Mouse (Mus musculus) lung, postnatal 0 days (tissue): ENCODE data around the gene Med24.

Source experiments
- CTCF ChIP-seq: IDR thresholded peaks from 2 replicates; pipeline ENCODE4 v1.5.1; 2016; ENCODE audit warnings: antibody characterized with exemption, mild to moderate bottlenecking
- EP300 ChIP-seq: IDR thresholded peaks from 2 replicates; pipeline ENCODE4 v1.6.1; 2016; ENCODE audit warnings: antibody characterized with exemption, mild to moderate bottlenecking, control low read depth

DNA sequence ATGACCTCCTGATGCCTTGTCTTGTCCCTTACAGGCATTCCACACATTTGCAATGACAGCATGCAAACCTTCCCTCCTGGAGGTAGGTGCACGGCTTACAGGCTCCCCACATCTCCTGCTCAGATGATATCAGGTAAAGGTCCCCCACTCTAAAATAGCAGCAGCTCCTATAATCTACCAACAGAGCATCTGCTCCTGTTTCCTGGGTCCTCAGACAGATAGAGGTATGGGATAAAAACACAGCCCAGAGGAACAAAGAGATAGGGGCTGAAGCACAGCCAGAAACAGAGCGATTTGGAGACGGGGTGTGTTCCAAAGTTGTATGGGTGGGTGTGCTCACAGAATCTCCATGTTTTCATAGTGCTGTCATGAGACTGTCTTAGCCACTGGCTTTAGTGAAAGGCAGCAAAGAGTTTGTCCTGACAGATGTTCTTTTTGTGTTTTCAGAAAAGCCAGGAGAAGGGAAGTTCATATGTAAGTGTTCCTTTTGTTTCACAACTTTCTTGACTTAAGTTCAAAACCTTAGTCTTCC is 57.9 kb downstream of the Med24 start:
- TF ChIP-seq CTCF (no peak), EP300 (no peak)
